Mouse (Mus musculus): Measurements from ENCODE around the gene Vrk1. TPM values are rescaled to one million over a fixed set of nuclear protein-coding genes. Genes with fewer than 3 reads are reported as not detected.
A peak's percentile ranks its signal among the peaks of the same experiment; 100 is the strongest.

Vrk1 gene
- polyA plus RNA-seq, 1 experiment from 2014 or later, result 73.8 TPM

GRCm38 (mm10) chr12:106030146-106030745 is 20.2 kb downstream of the Vrk1 start:
- Histone ChIP-seq H3K4me2 (no peak overlapping the region), H3K4me1 (peaks cover 12% of the 10 kb centered on the region), H3K4me3 (no peak overlapping the region), H3K27me3 (no peaks in the 10 kb centered on the region), H3K9me3 (no peaks in the 10 kb centered on the region), H3K9ac (no peak overlapping the region), H3K36me3 (peaks cover 12% of the 10 kb centered on the region), H3K27ac (no peak overlapping the region)
- ATAC-seq (ENCODE audit: insufficient number of reproducible peaks, insufficient read depth, low FRiP score, low TSS enrichment, low read depth), result no peak
- 83% methylated on average over 7 of the region's 7 CpGs for WGBS

DNA sequence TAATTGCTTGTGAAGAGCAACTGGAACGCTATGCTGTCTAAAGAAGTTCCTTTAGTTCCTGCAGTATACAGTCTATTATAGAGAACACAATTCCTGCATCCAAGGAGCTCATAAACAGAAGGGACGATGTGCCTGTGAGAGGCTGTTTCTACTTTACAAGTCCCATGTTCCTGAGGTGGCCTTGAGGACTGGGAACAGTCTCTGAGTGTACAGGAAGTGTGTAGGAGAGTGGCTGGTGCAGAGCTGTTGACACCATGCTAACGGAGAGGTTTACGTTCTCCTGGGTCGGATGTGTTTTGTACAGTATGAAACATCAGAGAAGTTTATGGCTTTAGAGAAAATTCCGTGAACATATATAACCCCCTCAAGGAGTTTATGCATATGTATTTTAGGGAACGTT is 20.8 kb downstream of the Vrk1 start:
- Histone ChIP-seq H3K4me3 (no peak overlapping the region), H3K36me3 (peaks cover 7% of the 10 kb centered on the region), H3K9ac (no peak overlapping the region), H3K27me3 (no peaks in the 10 kb centered on the region), H3K4me2 (no peak overlapping the region), H3K9me3 (no peaks in the 10 kb centered on the region), H3K27ac (no peak overlapping the region), H3K4me1 (peaks cover 12% of the 10 kb centered on the region)
- no peak for ATAC-seq (ENCODE audit: insufficient number of reproducible peaks, insufficient read depth, low FRiP score, low TSS enrichment, low read depth)
- WGBS, result 84% methylated on average over 7 of the region's 7 CpGs

- peaks cover 12% of the 10 kb centered on the region for H3K4me1 ChIP-seq
- ATAC-seq (ENCODE audit: insufficient number of reproducible peaks, insufficient read depth, low FRiP score, low TSS enrichment, low read depth), result no peak
- no peak overlapping the region for H3K4me2 ChIP-seq
- WGBS, result 63% methylated on average over 9 of the region's 9 CpGs
- no peak overlapping the region for H3K4me3 ChIP-seq
- H3K9me3 ChIP-seq, result no peaks in the 10 kb centered on the region
- peaks cover 6% of the 10 kb centered on the region; the same call in 1 of the 2 replicates for H3K36me3 ChIP-seq
- no peak overlapping the region for H3K9ac ChIP-seq
- no peaks in the 10 kb centered on the region for H3K27me3 ChIP-seq
- no peak overlapping the region for H3K27ac ChIP-seq
Observed at GRCm38 (mm10) chr12:106031916-106032315, 21.9 kb downstream of the Vrk1 start.

DNA sequence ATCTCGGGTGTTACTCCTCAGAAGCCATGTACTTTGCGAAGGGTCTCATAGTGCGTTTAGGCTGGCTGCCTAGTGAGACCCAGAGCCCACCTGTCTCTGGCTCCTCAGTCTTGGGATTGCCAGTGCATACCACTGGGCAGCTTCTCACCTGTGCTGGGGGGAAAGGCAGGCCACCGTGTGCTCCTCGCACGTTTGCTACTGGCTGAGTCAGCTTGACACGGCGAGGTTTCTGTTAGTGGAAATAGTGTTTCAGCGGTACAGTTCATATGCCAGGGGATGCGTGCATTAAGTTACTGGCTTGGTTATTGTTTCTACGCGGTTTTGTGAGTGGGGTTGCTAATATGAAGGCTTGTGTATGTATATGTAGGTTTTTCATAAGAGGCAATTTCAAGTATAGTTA is 22.3 kb downstream of the Vrk1 start:
- H3K27me3 ChIP-seq, result no peaks in the 10 kb centered on the region
- H3K9ac ChIP-seq, result no peak overlapping the region
- H3K27ac ChIP-seq, result no peak overlapping the region
- H3K4me1 ChIP-seq, result peaks cover 12% of the 10 kb centered on the region
- no peak overlapping the region for H3K4me2 ChIP-seq
- no peak for ATAC-seq (ENCODE audit: insufficient number of reproducible peaks, insufficient read depth, low FRiP score, low TSS enrichment, low read depth)
- WGBS, result 91% methylated on average over 12 of the region's 12 CpGs
- H3K9me3 ChIP-seq, result no peaks in the 10 kb centered on the region
- peaks cover 8% of the 10 kb centered on the region; the same call in 1 of the 2 replicates for H3K36me3 ChIP-seq
- H3K4me3 ChIP-seq, result no peak overlapping the region

GRCm38 (mm10) chr12:106034267-106034666 is 24.2 kb downstream of the Vrk1 start:
- Histone ChIP-seq H3K9me3 (no peaks in the 10 kb centered on the region), H3K36me3 (peaks cover 18% of the 10 kb centered on the region), H3K4me1 (peaks cover 12% of the 10 kb centered on the region), H3K9ac (no peak overlapping the region), H3K27me3 (no peaks in the 10 kb centered on the region), H3K4me3 (no peak overlapping the region), H3K27ac (no peak overlapping the region), H3K4me2 (no peak overlapping the region)
- 85% methylated on average over 7 of the region's 7 CpGs for WGBS
- ATAC-seq (ENCODE audit: insufficient number of reproducible peaks, insufficient read depth, low FRiP score, low TSS enrichment, low read depth), result no peak

- H3K27me3 ChIP-seq, result no peaks in the 10 kb centered on the region
- no peak overlapping the region for H3K4me3 ChIP-seq
- peaks cover 12% of the 10 kb centered on the region for H3K4me1 ChIP-seq
- no peak for ATAC-seq (ENCODE audit: insufficient number of reproducible peaks, insufficient read depth, low FRiP score, low TSS enrichment, low read depth)
- no peak overlapping the region for H3K27ac ChIP-seq
- H3K4me2 ChIP-seq, result no peak overlapping the region
- H3K36me3 ChIP-seq, result peaks cover 23% of the 10 kb centered on the region
- H3K9ac ChIP-seq, result no peak overlapping the region
- 65% methylated on average over 9 of the region's 9 CpGs for WGBS
- H3K9me3 ChIP-seq, result no peaks in the 10 kb centered on the region
Observed at GRCm38 (mm10) chr12:106034761-106035160, 24.7 kb downstream of the Vrk1 start.

DNA sequence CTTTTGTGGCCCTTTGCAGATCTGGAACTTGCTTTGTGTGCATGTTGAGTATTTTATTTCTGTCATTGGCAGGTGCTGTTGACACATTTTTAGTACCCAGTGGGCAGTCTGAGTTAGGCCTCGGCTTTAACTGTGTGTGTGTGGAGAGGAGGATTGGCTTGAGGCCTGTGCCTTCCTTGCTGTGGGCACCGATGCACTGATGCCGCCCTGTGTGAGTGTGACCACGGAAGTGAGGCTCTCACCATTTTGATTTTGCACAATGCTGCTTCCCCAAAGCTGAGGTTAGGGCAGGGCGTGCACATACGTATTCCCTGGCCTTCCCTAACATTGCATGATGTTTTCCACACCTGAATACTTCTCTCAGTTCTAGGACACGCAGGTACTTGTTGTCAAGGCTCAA is 30.2 kb downstream of the Vrk1 start:
- Histone ChIP-seq H3K4me1 (no peaks in the 10 kb centered on the region; the same call in 1 of the 2 replicates), H3K9ac (no peak overlapping the region), H3K27ac (no peak overlapping the region), H3K36me3 (peaks cover 69% of the 10 kb centered on the region), H3K9me3 (no peaks in the 10 kb centered on the region), H3K4me2 (no peak overlapping the region), H3K27me3 (no peaks in the 10 kb centered on the region), H3K4me3 (no peak overlapping the region)
- no peak for ATAC-seq (ENCODE audit: insufficient number of reproducible peaks, insufficient read depth, low FRiP score, low TSS enrichment, low read depth)
- WGBS, result 87% methylated on average over 7 of the region's 7 CpGs

GRCm38 (mm10) chr12:106046143-106046795 is 36.2 kb downstream of the Vrk1 start:
- Histone ChIP-seq H3K4me2 (no peak overlapping the region), H3K9ac (no peak overlapping the region), H3K27ac (peak overlapping the region; percentile 44; the same call in 1 of the 2 replicates), H3K9me3 (no peaks in the 10 kb centered on the region), H3K4me1 (peaks cover 4% of the 10 kb centered on the region), H3K36me3 (peaks cover 45% of the 10 kb centered on the region), H3K27me3 (no peaks in the 10 kb centered on the region), H3K4me3 (no peak overlapping the region)
- 26% methylated on average over 9 of the region's 9 CpGs for WGBS
- ATAC-seq (ENCODE audit: insufficient number of reproducible peaks, insufficient read depth, low FRiP score, low TSS enrichment, low read depth), result no peak

GRCm38 (mm10) chr12:106052271-106052670 is 42.2 kb downstream of the Vrk1 start:
- 86% methylated on average over 7 of the region's 7 CpGs for WGBS
- H3K27me3 ChIP-seq, result no peaks in the 10 kb centered on the region
- H3K27ac ChIP-seq, result no peak overlapping the region
- H3K4me2 ChIP-seq, result no peak overlapping the region
- no peaks in the 10 kb centered on the region for H3K9me3 ChIP-seq
- no peak overlapping the region for H3K9ac ChIP-seq
- H3K4me1 ChIP-seq, result no peaks in the 10 kb centered on the region
- H3K36me3 ChIP-seq, result peaks cover 18% of the 10 kb centered on the region
- no peak overlapping the region for H3K4me3 ChIP-seq
- ATAC-seq (ENCODE audit: insufficient number of reproducible peaks, insufficient read depth, low FRiP score, low TSS enrichment, low read depth), result no peak

GRCm38 (mm10) chr12:106055799-106056198 is 45.8 kb downstream of the Vrk1 start:
- ATAC-seq (ENCODE audit: insufficient number of reproducible peaks, insufficient read depth, low FRiP score, low TSS enrichment, low read depth), result no peak
- no peaks in the 10 kb centered on the region for H3K4me1 ChIP-seq
- 42% methylated on average over 6 of the region's 6 CpGs for WGBS
- H3K27me3 ChIP-seq, result no peaks in the 10 kb centered on the region
- no peak overlapping the region for H3K27ac ChIP-seq
- H3K4me3 ChIP-seq, result no peak overlapping the region
- peaks cover 35% of the 10 kb centered on the region for H3K36me3 ChIP-seq
- H3K9ac ChIP-seq, result no peak overlapping the region
- H3K9me3 ChIP-seq, result no peaks in the 10 kb centered on the region
- no peak overlapping the region for H3K4me2 ChIP-seq

DNA sequence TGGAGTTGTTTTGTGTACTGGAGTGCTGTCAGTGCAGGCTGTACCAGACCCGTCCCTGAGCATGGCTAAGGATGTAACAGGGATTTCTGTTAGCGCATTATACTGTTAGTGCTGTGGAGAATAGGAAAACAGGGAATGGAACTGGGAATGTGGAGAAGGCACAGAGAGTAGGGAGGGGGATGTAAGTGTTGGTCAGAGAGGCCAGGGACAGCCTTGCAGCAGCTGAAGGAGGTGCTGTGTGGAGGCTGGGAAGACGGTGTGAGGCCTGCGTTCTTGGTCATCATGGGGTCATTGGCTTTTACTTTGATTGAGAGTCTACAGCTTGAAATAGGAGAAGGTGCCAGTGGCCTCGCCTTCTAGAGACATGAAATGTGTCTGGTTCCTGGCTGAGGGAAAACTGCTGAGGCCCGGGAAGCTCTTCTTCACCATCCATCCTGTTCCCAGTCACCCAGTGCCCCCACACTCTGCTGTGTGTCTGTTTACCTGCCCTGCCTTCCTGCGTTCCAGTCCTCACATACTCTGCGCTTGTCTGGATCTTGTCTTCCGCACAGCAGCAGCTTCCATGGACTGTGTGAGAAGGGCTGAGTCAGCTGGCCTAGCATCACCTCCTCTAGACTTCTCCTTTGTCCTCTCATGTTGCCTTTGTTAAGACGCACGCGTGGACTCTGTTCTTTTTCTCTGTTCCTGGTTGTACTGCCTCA is 50.0 kb downstream of the Vrk1 start:
- H3K9me3 ChIP-seq, result no peaks in the 10 kb centered on the region
- H3K4me2 ChIP-seq, result no peak overlapping the region
- H3K9ac ChIP-seq, result no peak overlapping the region
- H3K4me3 ChIP-seq, result no peak overlapping the region
- no peak for ATAC-seq (ENCODE audit: insufficient number of reproducible peaks, insufficient read depth, low FRiP score, low TSS enrichment, low read depth)
- H3K36me3 ChIP-seq, result peaks cover 54% of the 10 kb centered on the region
- no peaks in the 10 kb centered on the region for H3K4me1 ChIP-seq
- WGBS, result 83% methylated on average over 12 of the region's 12 CpGs
- no peaks in the 10 kb centered on the region for H3K27me3 ChIP-seq
- H3K27ac ChIP-seq, result no peak overlapping the region

All from embryonic facial prominence, embryonic 13.5 days (tissue).